Mouse (Mus musculus): ENCODE results near the gene Srpk2. TPM values are rescaled to one million over a fixed set of nuclear protein-coding genes. Genes with fewer than 3 reads are reported as not detected.
"Not testable (repeated sequence)": the region's sequence is repeated elsewhere in the genome, so short reads cannot be mapped to it uniquely, and the experiment has no call there.

Gene Srpk2
- polyA plus RNA-seq, 1 experiment from 2014 or later: 56.2 TPM

- WGBS: 78% methylated on average over 4 of the region's 4 CpGs
- Histone ChIP-seq H3K4me2 (replicated peaks) (no peak overlapping the region), H3K4me3 (replicated peaks) (no peak overlapping the region), H3K9ac (no peak overlapping the region), H3K36me3 (peaks cover 14% of the 10 kb centered on the region; the same call in 1 of the 2 replicates), H3K27me3 (no peaks in the 10 kb centered on the region), H3K27ac (replicated peaks) (no peak overlapping the region), H3K4me1 (no peaks in the 10 kb centered on the region), H3K9me3 (replicated peaks) (no peaks in the 10 kb centered on the region)
- no peak for ATAC-seq (ENCODE audit: insufficient number of reproducible peaks, low FRiP score, low TSS enrichment, low read depth)
Measured at GRCm38 (mm10) chr5:23560171-23560570, 124.2 kb downstream of the Srpk2 start.

- Histone ChIP-seq H3K4me1 (no peaks in the 10 kb centered on the region), H3K27me3 (no peaks in the 10 kb centered on the region), H3K4me2 (replicated peaks) (no peak overlapping the region), H3K4me3 (replicated peaks) (no peak overlapping the region), H3K36me3 (peaks cover 11% of the 10 kb centered on the region; the same call in 1 of the 2 replicates), H3K9ac (no peak overlapping the region), H3K9me3 (replicated peaks) (no peaks in the 10 kb centered on the region), H3K27ac (replicated peaks) (no peak overlapping the region)
- ATAC-seq (ENCODE audit: insufficient number of reproducible peaks, low FRiP score, low TSS enrichment, low read depth): no peak
- 78% methylated on average over 7 of the region's 7 CpGs for WGBS
Measured at GRCm38 (mm10) chr5:23556007-23556770, 128.2 kb downstream of the Srpk2 start.

- not testable (repeated sequence) for H3K4me3 ChIP-seq (replicated peaks); H3K27ac ChIP-seq (replicated peaks); H3K27me3 ChIP-seq; H3K36me3 ChIP-seq; H3K9ac ChIP-seq; H3K9me3 ChIP-seq (replicated peaks); ATAC-seq (ENCODE audit: insufficient number of reproducible peaks, low FRiP score, low TSS enrichment, low read depth); H3K4me2 ChIP-seq (replicated peaks); H3K4me1 ChIP-seq
- 67% methylated on average over 3 of the region's 3 CpGs for WGBS
Measured at GRCm38 (mm10) chr5:23553338-23553737, 131.1 kb downstream of the Srpk2 start.

GRCm38 (mm10) chr5:23551687-23552086 lies 132.7 kb downstream of the Srpk2 start:
- ATAC-seq (ENCODE audit: insufficient number of reproducible peaks, low FRiP score, low TSS enrichment, low read depth): no peak
- WGBS: 73% methylated on average over 5 of the region's 5 CpGs
- H3K27me3 ChIP-seq: no peaks in the 10 kb centered on the region

GRCm38 (mm10) chr5:23535692-23536091 lies 148.7 kb downstream of the Srpk2 start:
- no peaks in the 10 kb centered on the region for H3K9me3 ChIP-seq (replicated peaks)
- 85% methylated on average over 7 of the region's 7 CpGs for WGBS
- no peak overlapping the region for H3K27ac ChIP-seq (replicated peaks)
- no peak overlapping the region for H3K9ac ChIP-seq
- H3K36me3 ChIP-seq: peaks cover 20% of the 10 kb centered on the region; the same call in 1 of the 2 replicates
- no peak overlapping the region for H3K4me3 ChIP-seq (replicated peaks)
- no peaks in the 10 kb centered on the region for H3K27me3 ChIP-seq
- H3K4me2 ChIP-seq (replicated peaks): no peak overlapping the region
- no peak for ATAC-seq (ENCODE audit: insufficient number of reproducible peaks, low FRiP score, low TSS enrichment, low read depth)
- no peaks in the 10 kb centered on the region for H3K4me1 ChIP-seq

More at GRCm38 (mm10) chr5:23551687-23552086, 132.7 kb downstream of the Srpk2 start:
- Histone ChIP-seq H3K4me2 (replicated peaks) (no peak overlapping the region), H3K36me3 (peaks cover 9% of the 10 kb centered on the region; the same call in 1 of the 2 replicates), H3K27ac (replicated peaks) (no peak overlapping the region), H3K4me1 (no peaks in the 10 kb centered on the region), H3K4me3 (replicated peaks) (no peak overlapping the region), H3K9ac (no peak overlapping the region), H3K9me3 (replicated peaks) (no peaks in the 10 kb centered on the region)

GRCm38 (mm10) chr5:23531541-23532096 lies 152.8 kb downstream of the Srpk2 start:
- no peaks in the 10 kb centered on the region for H3K9me3 ChIP-seq (replicated peaks)
- H3K4me2 ChIP-seq (replicated peaks): no peak overlapping the region
- no peak overlapping the region for H3K27ac ChIP-seq (replicated peaks)
- ATAC-seq (ENCODE audit: insufficient number of reproducible peaks, low FRiP score, low TSS enrichment, low read depth): no peak
- H3K9ac ChIP-seq: no peak overlapping the region
- H3K4me3 ChIP-seq (replicated peaks): no peak overlapping the region
- peaks cover 6% of the 10 kb centered on the region; the same call in 1 of the 2 replicates for H3K36me3 ChIP-seq
- no peaks in the 10 kb centered on the region for H3K4me1 ChIP-seq
- 76% methylated on average over 7 of the region's 7 CpGs for WGBS
- no peaks in the 10 kb centered on the region for H3K27me3 ChIP-seq

- Histone ChIP-seq H3K4me1 (no peaks in the 10 kb centered on the region), H3K27ac (replicated peaks) (no peak overlapping the region), H3K4me3 (replicated peaks) (no peak overlapping the region), H3K27me3 (no peaks in the 10 kb centered on the region), H3K9ac (no peak overlapping the region), H3K36me3 (peaks cover 6% of the 10 kb centered on the region; the same call in 1 of the 2 replicates), H3K4me2 (replicated peaks) (no peak overlapping the region), H3K9me3 (replicated peaks) (no peaks in the 10 kb centered on the region)
- 92% methylated on average over 6 of the region's 6 CpGs for WGBS
- ATAC-seq (ENCODE audit: insufficient number of reproducible peaks, low FRiP score, low TSS enrichment, low read depth): no peak
Measured at GRCm38 (mm10) chr5:23531100-23531499, 153.3 kb downstream of the Srpk2 start.

- Histone ChIP-seq H3K4me2 (replicated peaks) (no peak overlapping the region), H3K27ac (replicated peaks) (no peak overlapping the region), H3K36me3 (peaks cover 27% of the 10 kb centered on the region), H3K9me3 (replicated peaks) (no peaks in the 10 kb centered on the region), H3K4me1 (no peaks in the 10 kb centered on the region), H3K9ac (no peak overlapping the region), H3K27me3 (no peaks in the 10 kb centered on the region), H3K4me3 (replicated peaks) (no peak overlapping the region)
- no peak for ATAC-seq (ENCODE audit: insufficient number of reproducible peaks, low FRiP score, low TSS enrichment, low read depth)
- WGBS: 66% methylated on average over 3 of the region's 3 CpGs
Measured at GRCm38 (mm10) chr5:23524621-23525020, 159.8 kb downstream of the Srpk2 start.

GRCm38 (mm10) chr5:23523936-23524335 lies 160.5 kb downstream of the Srpk2 start:
- no peak overlapping the region for H3K4me3 ChIP-seq (replicated peaks)
- peaks cover 27% of the 10 kb centered on the region for H3K36me3 ChIP-seq
- H3K4me2 ChIP-seq (replicated peaks): no peak overlapping the region
- no peaks in the 10 kb centered on the region for H3K4me1 ChIP-seq
- H3K9me3 ChIP-seq (replicated peaks): no peaks in the 10 kb centered on the region
- no peak overlapping the region for H3K27ac ChIP-seq (replicated peaks)
- ATAC-seq (ENCODE audit: insufficient number of reproducible peaks, low FRiP score, low TSS enrichment, low read depth): no peak
- 81% methylated on average over 3 of the region's 3 CpGs for WGBS
- H3K27me3 ChIP-seq: no peaks in the 10 kb centered on the region
- H3K9ac ChIP-seq: no peak overlapping the region

- WGBS: 86% methylated on average over 1 of the region's 1 CpGs
- H3K9ac ChIP-seq: no peak overlapping the region
- H3K36me3 ChIP-seq: peaks cover 37% of the 10 kb centered on the region
- no peaks in the 10 kb centered on the region for H3K4me1 ChIP-seq
- ATAC-seq (ENCODE audit: insufficient number of reproducible peaks, low FRiP score, low TSS enrichment, low read depth): no peak
- no peak overlapping the region for H3K4me2 ChIP-seq (replicated peaks)
- H3K4me3 ChIP-seq (replicated peaks): no peak overlapping the region
- no peaks in the 10 kb centered on the region for H3K9me3 ChIP-seq (replicated peaks)
- H3K27me3 ChIP-seq: no peaks in the 10 kb centered on the region
- H3K27ac ChIP-seq (replicated peaks): no peak overlapping the region
Measured at GRCm38 (mm10) chr5:23521645-23522044, 162.8 kb downstream of the Srpk2 start.

GRCm38 (mm10) chr5:23519679-23520078 lies 164.7 kb downstream of the Srpk2 start:
- WGBS: 88% methylated on average over 3 of the region's 3 CpGs
- no peak for ATAC-seq (ENCODE audit: insufficient number of reproducible peaks, low FRiP score, low TSS enrichment, low read depth)
- Histone ChIP-seq H3K9me3 (replicated peaks) (no peaks in the 10 kb centered on the region), H3K4me3 (replicated peaks) (no peak overlapping the region), H3K4me1 (no peaks in the 10 kb centered on the region), H3K36me3 (peaks cover 48% of the 10 kb centered on the region), H3K9ac (no peak overlapping the region), H3K27me3 (no peaks in the 10 kb centered on the region), H3K27ac (replicated peaks) (no peak overlapping the region), H3K4me2 (replicated peaks) (no peak overlapping the region)
